Mouse (Mus musculus): ENCODE measurements around the gene Xpr1.

Gene Xpr1

GRCm38 (mm10) chr1:155407697-155408576, 9.3 kb downstream of the Xpr1 start:
- DNase-seq (ENCODE audit: low spot score) = no peak

- DNase-seq (ENCODE audit: low spot score) = no peak
These were observed 17.2 kb downstream of the Xpr1 start for GRCm38 (mm10) chr1:155400056-155400455.

GRCm38 (mm10) chr1:155394829-155395228, 22.4 kb downstream of the Xpr1 start:
- DNase-seq (ENCODE audit: low spot score) = no peak

GRCm38 (mm10) chr1:155394021-155394420, 23.2 kb downstream of the Xpr1 start:
- no peak for DNase-seq (ENCODE audit: low spot score)

GRCm38 (mm10) chr1:155392825-155393224, 24.4 kb downstream of the Xpr1 start:
- DNase-seq (ENCODE audit: low spot score) = no peak

GRCm38 (mm10) chr1:155391537-155391936, 25.7 kb downstream of the Xpr1 start:
- DNase-seq (ENCODE audit: low spot score) = no peak

- DNase-seq (ENCODE audit: low spot score) = no peak
These were observed 28.8 kb downstream of the Xpr1 start for GRCm38 (mm10) chr1:155388418-155388817.

GRCm38 (mm10) chr1:155386551-155386950, 30.7 kb downstream of the Xpr1 start:
- DNase-seq (ENCODE audit: low spot score) = no peak

GRCm38 (mm10) chr1:155383319-155384302, 33.6 kb downstream of the Xpr1 start:
- DNase-seq (ENCODE audit: low spot score) = no peak

- no peak for DNase-seq (ENCODE audit: low spot score)
These were observed 35.3 kb downstream of the Xpr1 start for GRCm38 (mm10) chr1:155381931-155382330.

GRCm38 (mm10) chr1:155379289-155379688, 37.9 kb downstream of the Xpr1 start:
- no peak for DNase-seq (ENCODE audit: low spot score)

GRCm38 (mm10) chr1:155372821-155373220, 44.4 kb downstream of the Xpr1 start:
- no peak for DNase-seq (ENCODE audit: low spot score)

GRCm38 (mm10) chr1:155370075-155370658, 47.0 kb downstream of the Xpr1 start:
- no peak for DNase-seq (ENCODE audit: low spot score)

- no peak for DNase-seq (ENCODE audit: low spot score)
These were observed 50.8 kb downstream of the Xpr1 start for GRCm38 (mm10) chr1:155366366-155366765.

- no peak for DNase-seq (ENCODE audit: low spot score)
These were observed 55.6 kb downstream of the Xpr1 start for GRCm38 (mm10) chr1:155361502-155362126.

GRCm38 (mm10) chr1:155353096-155353495, 64.1 kb downstream of the Xpr1 start:
- DNase-seq (ENCODE audit: low spot score) = peak; percentile 17

- DNase-seq (ENCODE audit: low spot score) = no peak
These were observed 65.7 kb downstream of the Xpr1 start for GRCm38 (mm10) chr1:155351527-155351926.

- no peak for DNase-seq (ENCODE audit: low spot score)
These were observed 68.7 kb downstream of the Xpr1 start for GRCm38 (mm10) chr1:155348491-155348890.

GRCm38 (mm10) chr1:155347339-155347738, 69.9 kb downstream of the Xpr1 start:
- DNase-seq (ENCODE audit: low spot score) = no peak

- DNase-seq (ENCODE audit: low spot score) = no peak
These were observed 73.2 kb downstream of the Xpr1 start for GRCm38 (mm10) chr1:155344019-155344418.

GRCm38 (mm10) chr1:155339622-155340021, 77.6 kb downstream of the Xpr1 start:
- DNase-seq (ENCODE audit: low spot score) = no peak

- DNase-seq (ENCODE audit: low spot score) = no peak
These were observed 79.9 kb downstream of the Xpr1 start for GRCm38 (mm10) chr1:155337315-155337714.
